Mouse (Mus musculus): ENCODE measurements around the gene Tbc1d10c. TPM values are rescaled to one million over a fixed set of nuclear protein-coding genes. Genes with fewer than 3 reads are reported as not detected.
A peak's percentile ranks its signal among the peaks of the same experiment; 100 is the strongest.

The Tbc1d10c gene
- polyA plus RNA-seq, 1 experiment from 2014 or later: 2.2 TPM

GRCm38 (mm10) chr19:4154437-4155222 lies 36.5 kb downstream of the Tbc1d10c start:
- 74% methylated on average over 13 of the region's 13 CpGs for WGBS
- Histone ChIP-seq H3K27me3 (ENCODE audit: control insufficient read depth, insufficient read depth, low read length) (no peaks in the 10 kb centered on the region), H3K9me3 (ENCODE audit: control insufficient read depth, low read length) (no peaks in the 10 kb centered on the region), H3K4me2 (ENCODE audit: low read length) (no peak overlapping the region), H3K4me1 (ENCODE audit: control insufficient read depth in 2 of 2, insufficient read depth in 2 of 2, low read length in 2 of 2) (peaks cover 4 to 13% of the 10 kb centered on the region in 2 experiments), H3K9ac (ENCODE audit: low read length) (no peak overlapping the region), H3K4me3 (ENCODE audit: control insufficient read depth in 1 of 2, insufficient read depth in 1 of 2, low read depth in 1 of 2, low read length in 2 of 2) (no peak overlapping the region), H3K36me3 (ENCODE audit: control insufficient read depth, insufficient read depth, low read length) (peaks cover 90% of the 10 kb centered on the region), H3K27ac (replicated peaks in 1 of 2; ENCODE audit: control insufficient read depth in 1 of 2, insufficient read depth in 1 of 2, low read depth in 2 of 2, low read length in 2 of 2) (no peak overlapping the region)
- no peak for ATAC-seq (ENCODE audit: insufficient number of reproducible peaks, insufficient read depth, low FRiP score, low read depth)

GRCm38 (mm10) chr19:4153232-4153654 lies 37.8 kb downstream of the Tbc1d10c start, which contains the start of gene Ptprcap:
Gene Ptprcap (plus strand): TSS chr19:4153604.
- no peak for ATAC-seq (ENCODE audit: insufficient number of reproducible peaks, insufficient read depth, low FRiP score, low read depth)
- Histone ChIP-seq H3K4me3 (ENCODE audit: control insufficient read depth in 1 of 2, insufficient read depth in 1 of 2, low read depth in 1 of 2, low read length in 2 of 2) (no peak within 1 kb of the TSS), H3K4me2 (ENCODE audit: low read length) (no peak within 1 kb of the TSS), H3K27me3 (ENCODE audit: control insufficient read depth, insufficient read depth, low read length) (no peaks in the 10 kb centered on the region), H3K9me3 (ENCODE audit: control insufficient read depth, low read length) (no peaks in the 10 kb centered on the region), H3K9ac (ENCODE audit: low read length) (no peak within 1 kb of the TSS), H3K4me1 (ENCODE audit: control insufficient read depth in 2 of 2, insufficient read depth in 2 of 2, low read length in 2 of 2) (peaks cover 11 to 21% of the 10 kb centered on the region in 2 experiments), H3K36me3 (ENCODE audit: control insufficient read depth, insufficient read depth, low read length) (peaks cover 78% of the 10 kb centered on the region), H3K27ac (replicated peaks in 1 of 2; ENCODE audit: control insufficient read depth in 1 of 2, insufficient read depth in 1 of 2, low read depth in 2 of 2, low read length in 2 of 2) (0 out of 4 replicates have a peak within 1 kb of the TSS, but pooled peaks of 1 of the 2 experiments have one; percentile 24)
- 47% methylated on average over 11 of the region's 11 CpGs for WGBS

GRCm38 (mm10) chr19:4152445-4153231 lies 38.4 kb downstream of the Tbc1d10c start:
- ATAC-seq (ENCODE audit: insufficient number of reproducible peaks, insufficient read depth, low FRiP score, low read depth): no peak
- Histone ChIP-seq H3K27me3 (ENCODE audit: control insufficient read depth, insufficient read depth, low read length) (no peaks in the 10 kb centered on the region), H3K4me1 (ENCODE audit: control insufficient read depth in 2 of 2, insufficient read depth in 2 of 2, low read length in 2 of 2) (peaks cover 11 to 26% of the 10 kb centered on the region in 2 experiments), H3K36me3 (ENCODE audit: control insufficient read depth, insufficient read depth, low read length) (peaks cover 72% of the 10 kb centered on the region), H3K4me3 (ENCODE audit: control insufficient read depth in 1 of 2, insufficient read depth in 1 of 2, low read depth in 1 of 2, low read length in 2 of 2) (no peak overlapping the region), H3K4me2 (ENCODE audit: low read length) (no peak overlapping the region), H3K27ac (replicated peaks in 1 of 2; ENCODE audit: control insufficient read depth in 1 of 2, insufficient read depth in 1 of 2, low read depth in 2 of 2, low read length in 2 of 2) (0 out of 4 replicates have a peak overlapping the region, but pooled peaks of 1 of the 2 experiments have one; percentile 24), H3K9ac (ENCODE audit: low read length) (no peak overlapping the region), H3K9me3 (ENCODE audit: control insufficient read depth, low read length) (no peaks in the 10 kb centered on the region)
- 89% methylated on average over 8 of the region's 8 CpGs for WGBS

- WGBS: 83% methylated on average over 5 of the region's 5 CpGs
- Histone ChIP-seq H3K27ac (replicated peaks in 1 of 2; ENCODE audit: control insufficient read depth in 1 of 2, insufficient read depth in 1 of 2, low read depth in 2 of 2, low read length in 2 of 2) (no peak overlapping the region; a peak in 1 of 4 replicates), H3K9ac (ENCODE audit: low read length) (no peak overlapping the region), H3K4me2 (ENCODE audit: low read length) (no peak overlapping the region), H3K36me3 (ENCODE audit: control insufficient read depth, insufficient read depth, low read length) (peaks cover 64% of the 10 kb centered on the region), H3K27me3 (ENCODE audit: control insufficient read depth, insufficient read depth, low read length) (no peaks in the 10 kb centered on the region), H3K4me1 (ENCODE audit: control insufficient read depth in 2 of 2, insufficient read depth in 2 of 2, low read length in 2 of 2) (peaks cover 11 to 26% of the 10 kb centered on the region in 2 experiments), H3K4me3 (ENCODE audit: control insufficient read depth in 1 of 2, insufficient read depth in 1 of 2, low read depth in 1 of 2, low read length in 2 of 2) (no peak overlapping the region), H3K9me3 (ENCODE audit: control insufficient read depth, low read length) (no peaks in the 10 kb centered on the region)
- ATAC-seq (ENCODE audit: insufficient number of reproducible peaks, insufficient read depth, low FRiP score, low read depth): no peak
Observed at GRCm38 (mm10) chr19:4151898-4152297, 39.2 kb downstream of the Tbc1d10c start.

GRCm38 (mm10) chr19:4151488-4151860 lies 39.6 kb downstream of the Tbc1d10c start:
- Histone ChIP-seq H3K9me3 (ENCODE audit: control insufficient read depth, low read length) (no peaks in the 10 kb centered on the region), H3K4me3 (ENCODE audit: control insufficient read depth in 1 of 2, insufficient read depth in 1 of 2, low read depth in 1 of 2, low read length in 2 of 2) (no peak overlapping the region), H3K27me3 (ENCODE audit: control insufficient read depth, insufficient read depth, low read length) (no peaks in the 10 kb centered on the region), H3K36me3 (ENCODE audit: control insufficient read depth, insufficient read depth, low read length) (peaks cover 60% of the 10 kb centered on the region), H3K9ac (ENCODE audit: low read length) (no peak overlapping the region), H3K4me2 (ENCODE audit: low read length) (no peak overlapping the region), H3K4me1 (ENCODE audit: control insufficient read depth in 2 of 2, insufficient read depth in 2 of 2, low read length in 2 of 2) (peaks cover 11 to 26% of the 10 kb centered on the region in 2 experiments), H3K27ac (replicated peaks in 1 of 2; ENCODE audit: control insufficient read depth in 1 of 2, insufficient read depth in 1 of 2, low read depth in 2 of 2, low read length in 2 of 2) (no peak overlapping the region)
- WGBS: 98% methylated on average over 3 of the region's 5 CpGs
- ATAC-seq (ENCODE audit: insufficient number of reproducible peaks, insufficient read depth, low FRiP score, low read depth): no peak

- Histone ChIP-seq H3K4me1 (ENCODE audit: control insufficient read depth in 2 of 2, insufficient read depth in 2 of 2, low read length in 2 of 2) (peaks cover 11 to 26% of the 10 kb centered on the region in 2 experiments), H3K9ac (ENCODE audit: low read length) (no peak overlapping the region), H3K4me2 (ENCODE audit: low read length) (no peak overlapping the region), H3K4me3 (ENCODE audit: control insufficient read depth in 1 of 2, insufficient read depth in 1 of 2, low read depth in 1 of 2, low read length in 2 of 2) (no peak overlapping the region), H3K27me3 (ENCODE audit: control insufficient read depth, insufficient read depth, low read length) (no peaks in the 10 kb centered on the region), H3K36me3 (ENCODE audit: control insufficient read depth, insufficient read depth, low read length) (peaks cover 54% of the 10 kb centered on the region), H3K9me3 (ENCODE audit: control insufficient read depth, low read length) (no peaks in the 10 kb centered on the region; the same call in 1 of the 2 replicates), H3K27ac (replicated peaks in 1 of 2; ENCODE audit: control insufficient read depth in 1 of 2, insufficient read depth in 1 of 2, low read depth in 2 of 2, low read length in 2 of 2) (no peak overlapping the region)
- WGBS: 90% methylated on average over 22 of the region's 22 CpGs
- ATAC-seq (ENCODE audit: insufficient number of reproducible peaks, insufficient read depth, low FRiP score, low read depth): no peak
Observed at GRCm38 (mm10) chr19:4150567-4151487, 40.3 kb downstream of the Tbc1d10c start.

Data from heart, embryonic 14.5 days (tissue).